Mouse (Mus musculus) intestine, postnatal 0 days (tissue): ENCODE results near the gene Fam240a. TPM values are rescaled to one million over a fixed set of nuclear protein-coding genes. Genes with fewer than 3 reads are reported as not detected.

Experiments used
- ATAC-seq: fragments of 200-750 bp; cut with Nextera tagmentation; 2 replicates; pipeline ENCODE4 v1.8.0; 2017; ENCODE audit warnings: mild to moderate bottlenecking, moderate TSS enrichment, moderate library complexity
- H3K27ac ChIP-seq: fragments of 300-500 bp; sonication (generic); 2 replicates; pipeline ENCODE4 v1.5.1; 2014; ENCODE audit warnings: mild to moderate bottlenecking, low read depth, low read length, moderate library complexity
- H3K27me3 ChIP-seq: fragments of 300-500 bp; sonication (generic); replicated peaks from 2 replicates; pipeline ENCODE4 v1.6.1; 2014; ENCODE audit warnings: low read length, mixed read lengths; ENCODE audit not compliant: control insufficient read depth, insufficient read depth
- H3K36me3 ChIP-seq: fragments of 300-500 bp; sonication (generic); 2 replicates; pipeline ENCODE4 v1.6.1; 2014; ENCODE audit warnings: mild to moderate bottlenecking, moderate library complexity; ENCODE audit not compliant: control insufficient read depth, insufficient read depth
- H3K4me1 ChIP-seq: fragments of 300-500 bp; sonication (generic); replicated peaks from 2 replicates; pipeline ENCODE4 v1.6.1; 2014; ENCODE audit warnings: antibody characterized with exemption, low read length, mixed read lengths; ENCODE audit not compliant: control insufficient read depth, insufficient read depth
- H3K4me2 ChIP-seq: fragments of 300-500 bp; sonication (generic); replicated peaks from 2 replicates; pipeline ENCODE4 v1.6.1; 2014; ENCODE audit warnings: low read depth, mild to moderate bottlenecking, moderate library complexity
- H3K4me3 ChIP-seq: fragments of 300-500 bp; sonication (generic); 2 replicates; pipeline ENCODE4 v1.5.1; 2014; ENCODE audit warnings: low read depth, low read length
- H3K9ac ChIP-seq: fragments of 300-500 bp; sonication (generic); 2 replicates; pipeline ENCODE4 v1.6.1; 2014; ENCODE audit warnings: mild to moderate bottlenecking, low read depth, low read length
- H3K9me3 ChIP-seq: fragments of 300-500 bp; sonication (generic); 2 replicates; pipeline ENCODE4 v1.6.1; 2016; ENCODE audit warnings: mixed run types; ENCODE audit not compliant: control insufficient read depth
- CTCF ChIP-seq: sonication (generic); IDR thresholded peaks from 2 replicates; pipeline ENCODE4 v1.5.1; 2016; ENCODE audit warnings: low read depth, mild to moderate bottlenecking, control low read depth, antibody characterized with exemption, moderate library complexity
- WGBS: fragments of 180-500 bp; shearing (Covaris S2); extraction: QIAGEN DNeasy Blood & Tissue Kit; methylation state at CpG from one replicate; pipeline ENCODE4 v1.1.7; 2014; 5-methylcytosine and 5-hydroxymethylcytosine counted together
- polyA plus RNA-seq: library from polyadenylated mRNA; unstranded; fragments of >200 nt; fragmentation: Nextera tagmentation; extraction: Ambion mirVana; gene quantifications from 2 replicates; pipeline ENCODE4 v1.2.1, GENCODE M21; 2015

Fam240a gene
- polyA plus RNA-seq, 1 experiment from 2014 or later: not detected

DNA sequence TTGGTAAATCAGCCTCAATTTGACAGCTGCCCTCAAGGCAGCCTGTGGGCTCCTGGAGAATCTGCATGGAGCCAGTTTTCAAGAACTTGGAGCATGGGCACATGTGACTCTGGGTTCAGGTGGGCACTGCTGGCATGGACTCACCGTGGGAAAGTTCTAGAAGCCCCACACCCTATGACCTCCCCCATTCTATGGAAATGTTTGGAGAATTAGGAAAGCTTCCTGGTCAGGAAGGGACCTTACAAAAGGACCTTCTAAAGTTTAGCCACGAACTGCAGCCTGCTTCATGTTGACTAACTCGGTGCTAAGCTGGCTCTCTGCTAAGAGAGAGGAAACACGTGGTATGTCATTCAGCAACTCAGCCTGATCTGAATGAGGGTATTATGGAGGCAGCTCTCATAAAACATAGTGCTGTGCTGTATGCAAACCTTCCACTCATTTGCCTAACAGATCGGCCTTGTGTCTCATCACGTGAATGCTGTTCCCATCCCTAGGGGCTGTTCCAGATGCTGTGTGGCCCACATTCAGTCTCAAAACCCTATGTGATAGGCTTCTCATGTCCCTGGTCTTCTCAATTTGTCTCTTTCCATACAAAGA, 7.2 kb downstream of the Fam240a start:
- H3K9ac ChIP-seq: no peak overlapping the region
- ATAC-seq: no peak
- no peak overlapping the region for H3K27ac ChIP-seq
- no peaks in the 10 kb centered on the region for H3K27me3 ChIP-seq
- H3K36me3 ChIP-seq: no peaks in the 10 kb centered on the region
- 75% methylated on average over 6 of the region's 6 CpGs for WGBS
- no peak for TF ChIP-seq CTCF
- H3K4me1 ChIP-seq: no peaks in the 10 kb centered on the region
- H3K9me3 ChIP-seq: no peaks in the 10 kb centered on the region
- H3K4me3 ChIP-seq: no peak overlapping the region
- H3K4me2 ChIP-seq: no peak overlapping the region

DNA sequence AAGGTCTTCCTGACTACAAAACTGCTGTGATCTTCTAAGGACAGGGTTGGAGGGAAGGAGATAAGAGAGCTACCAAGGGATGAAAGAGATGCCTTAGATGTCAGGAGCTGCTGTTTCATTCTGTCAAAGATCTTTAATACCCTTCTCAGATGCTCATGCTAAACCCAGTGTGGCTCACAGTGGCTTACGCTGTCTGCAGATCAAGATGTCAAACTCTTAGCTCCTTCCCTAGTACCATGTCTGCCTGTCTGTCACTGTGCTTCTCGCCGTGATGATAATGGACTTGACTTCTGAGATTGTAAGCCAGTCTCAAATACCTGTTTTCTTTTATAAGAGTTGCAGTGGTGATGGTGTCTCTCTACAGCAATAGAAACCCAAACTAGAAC, 8.0 kb downstream of the Fam240a start:
- ATAC-seq: no peak
- 95% methylated on average over 3 of the region's 3 CpGs for WGBS
- H3K4me1 ChIP-seq: no peaks in the 10 kb centered on the region
- H3K36me3 ChIP-seq: no peaks in the 10 kb centered on the region
- TF ChIP-seq CTCF: no peak
- no peak overlapping the region for H3K9ac ChIP-seq
- H3K4me3 ChIP-seq: no peak overlapping the region
- H3K27me3 ChIP-seq: no peaks in the 10 kb centered on the region
- H3K9me3 ChIP-seq: no peaks in the 10 kb centered on the region
- no peak overlapping the region for H3K4me2 ChIP-seq
- H3K27ac ChIP-seq: no peak overlapping the region

DNA sequence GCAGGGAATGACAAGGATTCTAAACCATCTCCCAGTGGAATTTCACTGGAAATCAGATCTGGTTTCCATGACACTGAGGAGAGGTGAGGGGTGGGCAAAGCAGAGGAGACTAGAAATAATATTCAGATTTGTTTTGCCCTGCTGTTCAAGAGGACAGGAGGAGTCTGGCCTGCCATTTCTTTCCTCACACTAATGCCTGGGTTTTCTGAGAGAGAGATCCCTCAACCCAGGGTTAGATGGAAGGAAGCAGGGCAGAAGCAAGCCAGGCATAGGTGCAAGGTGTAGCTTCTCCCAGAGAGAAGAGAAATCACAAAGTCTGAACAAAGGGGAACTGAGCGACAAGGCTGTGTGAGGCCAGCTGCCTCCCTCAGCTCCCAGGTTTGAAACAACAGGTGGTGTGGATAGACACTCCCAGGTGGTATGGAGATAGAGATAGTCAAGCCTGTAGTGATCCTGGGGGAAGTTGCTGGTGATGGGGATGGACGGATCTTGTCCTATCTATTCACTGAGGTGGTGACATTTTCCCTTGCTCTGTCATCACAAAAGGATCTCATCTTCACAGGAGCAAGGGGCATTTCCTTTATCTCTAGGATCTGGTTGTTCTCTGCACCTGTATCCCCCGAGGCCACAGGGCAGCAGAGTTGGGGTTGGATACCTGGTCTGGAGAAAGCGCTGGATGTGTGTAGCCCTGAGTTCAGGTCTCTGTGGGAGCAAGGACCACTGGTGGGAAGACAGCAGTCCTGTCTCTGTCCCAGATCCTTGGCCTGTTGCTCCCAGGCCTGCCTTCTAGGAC, 8.6 kb downstream of the Fam240a start:
- no peaks in the 10 kb centered on the region for H3K9me3 ChIP-seq
- TF ChIP-seq CTCF: no peak
- H3K36me3 ChIP-seq: no peaks in the 10 kb centered on the region
- WGBS: 73% methylated on average over 4 of the region's 4 CpGs
- no peak overlapping the region for H3K27ac ChIP-seq
- H3K4me2 ChIP-seq: no peak overlapping the region
- H3K4me1 ChIP-seq: no peaks in the 10 kb centered on the region
- no peak overlapping the region for H3K9ac ChIP-seq
- no peak overlapping the region for H3K4me3 ChIP-seq
- ATAC-seq: no peak
- no peaks in the 10 kb centered on the region for H3K27me3 ChIP-seq

DNA sequence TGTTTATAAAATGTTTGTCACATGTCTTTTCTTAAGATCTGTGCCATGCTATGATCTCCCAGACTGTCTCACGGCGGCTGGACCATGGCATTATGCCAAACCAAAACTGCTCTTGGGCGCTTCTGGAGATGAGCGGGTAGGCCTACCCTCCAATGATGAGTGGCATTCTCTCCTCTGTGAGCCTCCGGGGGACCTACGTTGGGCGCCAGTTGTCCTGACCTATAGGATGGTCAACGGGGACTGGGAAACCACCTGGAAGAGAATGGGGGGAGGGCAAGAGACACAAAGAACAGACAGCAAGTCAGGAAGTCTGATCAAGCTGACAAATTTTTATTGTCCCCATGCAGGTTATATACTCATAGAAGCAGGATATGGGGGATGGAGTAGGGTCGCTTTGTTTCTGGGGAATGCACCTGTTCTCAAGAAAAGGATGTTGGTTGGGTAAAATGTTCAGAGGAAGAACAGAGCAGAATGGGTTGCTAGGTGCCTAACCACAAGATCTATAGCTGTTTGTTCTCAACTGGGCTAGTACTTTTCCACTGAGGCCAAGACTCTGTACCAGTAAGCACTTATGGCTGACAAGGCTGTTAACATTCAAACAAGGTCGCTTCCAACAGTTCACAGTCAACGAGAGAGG, 9.3 kb downstream of the Fam240a start:
- no peak for ATAC-seq
- Histone ChIP-seq H3K9me3 (no peaks in the 10 kb centered on the region), H3K4me2 (no peak overlapping the region), H3K9ac (no peak overlapping the region), H3K36me3 (no peaks in the 10 kb centered on the region), H3K4me1 (no peaks in the 10 kb centered on the region), H3K27me3 (no peaks in the 10 kb centered on the region), H3K4me3 (no peak overlapping the region), H3K27ac (no peak overlapping the region)
- 91% methylated on average over 11 of the region's 11 CpGs for WGBS
- TF ChIP-seq CTCF: no peak

DNA sequence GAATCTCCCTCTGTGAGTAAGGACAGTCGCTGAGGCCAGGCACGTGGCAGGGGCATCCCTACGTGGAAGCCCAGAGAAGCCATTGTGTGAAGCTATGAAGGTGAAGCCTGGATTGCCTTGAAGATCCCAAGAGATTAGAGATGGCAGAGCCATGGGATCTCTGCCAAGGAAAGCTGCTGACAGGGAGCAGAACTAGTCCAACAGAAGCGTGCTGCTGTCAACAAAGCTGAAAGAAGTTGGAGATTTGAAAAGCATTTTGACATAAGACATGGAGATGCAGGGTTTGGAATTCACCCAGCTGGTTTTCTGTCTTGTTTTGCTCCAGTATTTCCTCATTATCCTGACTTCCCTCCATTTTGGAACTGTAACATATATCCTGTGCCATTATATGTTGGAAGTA, 14.4 kb downstream of the Fam240a start:
- Histone ChIP-seq H3K27me3 (no peaks in the 10 kb centered on the region), H3K36me3 (peaks cover 26% of the 10 kb centered on the region; the same call in 1 of the 2 replicates), H3K4me3 (no peak overlapping the region), H3K27ac (no peak overlapping the region), H3K4me1 (no peaks in the 10 kb centered on the region), H3K9me3 (no peaks in the 10 kb centered on the region), H3K9ac (no peak overlapping the region), H3K4me2 (no peak overlapping the region)
- TF ChIP-seq CTCF: no peak
- 87% methylated on average over 4 of the region's 4 CpGs for WGBS
- no peak for ATAC-seq

DNA sequence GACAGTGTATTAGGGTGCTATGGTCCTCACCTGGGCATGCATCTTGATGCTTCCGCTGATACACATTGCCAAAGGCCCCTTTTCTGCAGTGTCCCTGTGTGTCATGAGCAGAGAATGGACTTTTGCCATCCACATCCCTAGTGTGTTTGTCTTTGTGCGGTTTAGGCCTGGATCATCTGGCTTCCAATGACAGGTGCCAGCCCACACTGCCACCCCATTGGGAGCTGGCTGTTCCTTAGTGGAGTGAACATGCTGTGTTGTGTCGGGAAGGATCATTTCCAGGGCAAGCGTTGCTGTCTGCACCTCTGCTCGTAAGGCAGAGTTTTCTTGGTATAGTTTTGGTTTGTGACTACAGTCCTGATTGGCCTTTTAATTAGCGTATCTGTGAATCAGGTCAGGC, 15.5 kb downstream of the Fam240a start:
- Histone ChIP-seq H3K36me3 (peaks cover 28% of the 10 kb centered on the region; the same call in 1 of the 2 replicates), H3K9ac (no peak overlapping the region), H3K27me3 (no peaks in the 10 kb centered on the region), H3K4me3 (no peak overlapping the region), H3K4me2 (no peak overlapping the region), H3K4me1 (no peaks in the 10 kb centered on the region), H3K9me3 (no peaks in the 10 kb centered on the region), H3K27ac (no peak overlapping the region)
- 90% methylated on average over 6 of the region's 6 CpGs for WGBS
- ATAC-seq: no peak
- no peak for TF ChIP-seq CTCF
